Mouse (Mus musculus) skeletal muscle tissue, adult 2 months (tissue): ENCODE measurements around the gene Wdr24.

Source experiments
- DNase-seq: peaks from one replicate; pipeline ENCODE4 v3.0.0-alpha.2; 2012; ENCODE audit warnings: low read depth, low spot score

The Wdr24 gene

GRCm38 (mm10) chr17:25877025-25877424 is 53.6 kb downstream of the Wdr24 start:
- DNase-seq = no peak

GRCm38 (mm10) chr17:25877741-25878610 is 54.5 kb downstream of the Wdr24 start:
- DNase-seq = no peak
